Mouse (Mus musculus): ENCODE measurements at regions not wholly inside any gene's neighbourhood (a gene's known extent, or its start where the extent isn't known, plus 50 kb on each side); places are given as distances from the start of the nearest gene placed in this dataset.
A peak's percentile ranks its signal among the peaks of the same experiment; 100 is the strongest.

- no peak for ATAC-seq (ENCODE audit: low FRiP score)
- no peak overlapping the region for H3K27ac ChIP-seq (ENCODE audit: low read depth, low read length)
- H3K4me2 ChIP-seq: no peak overlapping the region
Observed at GRCm38 (mm10) chr8:31314692-31315358, 2113.7 kb upstream of the 5930422O12Rik start.

GRCm38 (mm10) chr8:31315359-31315705 is 2113.2 kb upstream of the 5930422O12Rik start:
- Histone ChIP-seq H3K4me3 (ENCODE audit: low read depth, low read length) (no peak overlapping the region), H3K27ac (ENCODE audit: low read depth, low read length) (no peak overlapping the region), H3K9ac (ENCODE audit: low read length) (no peak overlapping the region), H3K4me2 (no peak overlapping the region), H3K9me3 (ENCODE audit: control insufficient read depth, low read length) (no peaks in the 10 kb centered on the region), H3K36me3 (ENCODE audit: control insufficient read depth, insufficient read depth, low read length) (no peaks in the 10 kb centered on the region), H3K27me3 (ENCODE audit: control insufficient read depth, insufficient read depth, low read length) (no peaks in the 10 kb centered on the region), H3K4me1 (ENCODE audit: control insufficient read depth, insufficient read depth, low read length) (peaks cover 3% of the 10 kb centered on the region; the same call in 1 of the 2 replicates)
- ATAC-seq (ENCODE audit: low FRiP score): no peak
- 50% methylated on average over 8 of the region's 8 CpGs for WGBS
- peak; percentile 86 for DNase-seq (ENCODE audit: low spot score, missing footprints)

More at GRCm38 (mm10) chr8:31314692-31315358, 2113.7 kb upstream of the 5930422O12Rik start:
- Histone ChIP-seq H3K9me3 (ENCODE audit: control insufficient read depth, low read length) (no peaks in the 10 kb centered on the region), H3K4me3 (ENCODE audit: low read depth, low read length) (no peak overlapping the region), H3K27me3 (ENCODE audit: control insufficient read depth, insufficient read depth, low read length) (no peaks in the 10 kb centered on the region), H3K36me3 (ENCODE audit: control insufficient read depth, insufficient read depth, low read length) (no peaks in the 10 kb centered on the region), H3K4me1 (ENCODE audit: control insufficient read depth, insufficient read depth, low read length) (peaks cover 3% of the 10 kb centered on the region; the same call in 1 of the 2 replicates), H3K9ac (ENCODE audit: low read length) (no peak overlapping the region)
- WGBS: 42% methylated on average over 5 of the region's 5 CpGs
- peak; percentile 85 for DNase-seq (ENCODE audit: low spot score, missing footprints)

GRCm38 (mm10) chr8:31333545-31334297 is 2094.8 kb upstream of the 5930422O12Rik start:
- 91% methylated on average over 7 of the region's 7 CpGs for WGBS
- DNase-seq (ENCODE audit: low spot score, missing footprints) (no peak), ATAC-seq (ENCODE audit: low FRiP score) (no peak)
- H3K9me3 ChIP-seq (ENCODE audit: control insufficient read depth, low read length): no peaks in the 10 kb centered on the region
- H3K4me1 ChIP-seq (ENCODE audit: control insufficient read depth, insufficient read depth, low read length): no peaks in the 10 kb centered on the region
- no peaks in the 10 kb centered on the region for H3K27me3 ChIP-seq (ENCODE audit: control insufficient read depth, insufficient read depth, low read length)
- no peak overlapping the region for H3K9ac ChIP-seq (ENCODE audit: low read length)
- no peaks in the 10 kb centered on the region for H3K36me3 ChIP-seq (ENCODE audit: control insufficient read depth, insufficient read depth, low read length)
- no peak overlapping the region for H3K4me3 ChIP-seq (ENCODE audit: low read depth, low read length)
- no peak overlapping the region for H3K4me2 ChIP-seq
- no peak overlapping the region for H3K27ac ChIP-seq (ENCODE audit: low read depth, low read length)

GRCm38 (mm10) chr8:31348504-31348903 is 2080.0 kb upstream of the 5930422O12Rik start:
- Histone ChIP-seq H3K4me1 (ENCODE audit: control insufficient read depth, insufficient read depth, low read length) (no peaks in the 10 kb centered on the region), H3K36me3 (ENCODE audit: control insufficient read depth, insufficient read depth, low read length) (no peaks in the 10 kb centered on the region), H3K27me3 (ENCODE audit: control insufficient read depth, insufficient read depth, low read length) (no peaks in the 10 kb centered on the region), H3K27ac (ENCODE audit: low read depth, low read length) (no peak overlapping the region), H3K4me3 (ENCODE audit: low read depth, low read length) (no peak overlapping the region), H3K4me2 (no peak overlapping the region), H3K9ac (ENCODE audit: low read length) (no peak overlapping the region), H3K9me3 (ENCODE audit: control insufficient read depth, low read length) (no peaks in the 10 kb centered on the region)
- ATAC-seq (ENCODE audit: low FRiP score) (no peak), DNase-seq (ENCODE audit: low spot score, missing footprints) (no peak)
- WGBS: 77% methylated on average over 4 of the region's 4 CpGs

- Histone ChIP-seq H3K9ac (ENCODE audit: low read length) (no peak overlapping the region), H3K4me3 (ENCODE audit: low read depth, low read length) (no peak overlapping the region), H3K4me2 (no peak overlapping the region), H3K36me3 (ENCODE audit: control insufficient read depth, insufficient read depth, low read length) (no peaks in the 10 kb centered on the region), H3K4me1 (ENCODE audit: control insufficient read depth, insufficient read depth, low read length) (peaks cover 3% of the 10 kb centered on the region; the same call in 1 of the 2 replicates), H3K27me3 (ENCODE audit: control insufficient read depth, insufficient read depth, low read length) (no peaks in the 10 kb centered on the region), H3K27ac (ENCODE audit: low read depth, low read length) (no peak overlapping the region), H3K9me3 (ENCODE audit: control insufficient read depth, low read length) (no peaks in the 10 kb centered on the region)
- 24% methylated on average over 5 of the region's 5 CpGs for WGBS
- DNase-seq (ENCODE audit: low spot score, missing footprints): no peak
- peak; percentile 65 for ATAC-seq (ENCODE audit: low FRiP score)
Observed at GRCm38 (mm10) chr8:31369636-31370035, 2058.9 kb upstream of the 5930422O12Rik start.

- H3K4me1 ChIP-seq (ENCODE audit: control insufficient read depth, insufficient read depth, low read length): peaks cover 3% of the 10 kb centered on the region; the same call in 1 of the 2 replicates
- no peak overlapping the region for H3K4me2 ChIP-seq
- ATAC-seq (ENCODE audit: low FRiP score) (peak; percentile 65), DNase-seq (ENCODE audit: low spot score, missing footprints) (no peak)
- no peaks in the 10 kb centered on the region for H3K9me3 ChIP-seq (ENCODE audit: control insufficient read depth, low read length)
- H3K9ac ChIP-seq (ENCODE audit: low read length): no peak overlapping the region
- H3K27me3 ChIP-seq (ENCODE audit: control insufficient read depth, insufficient read depth, low read length): no peaks in the 10 kb centered on the region
- H3K36me3 ChIP-seq (ENCODE audit: control insufficient read depth, insufficient read depth, low read length): no peaks in the 10 kb centered on the region
- no peak overlapping the region for H3K27ac ChIP-seq (ENCODE audit: low read depth, low read length)
- H3K4me3 ChIP-seq (ENCODE audit: low read depth, low read length): no peak overlapping the region
- 54% methylated on average over 3 of the region's 3 CpGs for WGBS
Observed at GRCm38 (mm10) chr8:31370137-31371010, 2058.1 kb upstream of the 5930422O12Rik start.

- no peak overlapping the region for H3K4me3 ChIP-seq (ENCODE audit: low read depth, low read length)
- ATAC-seq (ENCODE audit: low FRiP score) (no peak), DNase-seq (ENCODE audit: low spot score, missing footprints) (no peak)
- no peak overlapping the region for H3K27ac ChIP-seq (ENCODE audit: low read depth, low read length)
- WGBS: 51% methylated on average over 5 of the region's 5 CpGs
- no peak overlapping the region for H3K4me2 ChIP-seq
- H3K9me3 ChIP-seq (ENCODE audit: control insufficient read depth, low read length): no peaks in the 10 kb centered on the region
- no peaks in the 10 kb centered on the region for H3K36me3 ChIP-seq (ENCODE audit: control insufficient read depth, insufficient read depth, low read length)
- no peak overlapping the region for H3K9ac ChIP-seq (ENCODE audit: low read length)
- H3K4me1 ChIP-seq (ENCODE audit: control insufficient read depth, insufficient read depth, low read length): peaks cover 3% of the 10 kb centered on the region; the same call in 1 of the 2 replicates
- H3K27me3 ChIP-seq (ENCODE audit: control insufficient read depth, insufficient read depth, low read length): no peaks in the 10 kb centered on the region
Observed at GRCm38 (mm10) chr8:31371656-31372055, 2056.9 kb upstream of the 5930422O12Rik start.

GRCm38 (mm10) chr8:31372397-31372796 is 2056.1 kb upstream of the 5930422O12Rik start:
- no peaks in the 10 kb centered on the region for H3K27me3 ChIP-seq (ENCODE audit: control insufficient read depth, insufficient read depth, low read length)
- no peak overlapping the region for H3K4me2 ChIP-seq
- H3K9me3 ChIP-seq (ENCODE audit: control insufficient read depth, low read length): no peaks in the 10 kb centered on the region
- no peaks in the 10 kb centered on the region for H3K36me3 ChIP-seq (ENCODE audit: control insufficient read depth, insufficient read depth, low read length)
- no peak overlapping the region for H3K27ac ChIP-seq (ENCODE audit: low read depth, low read length)
- H3K4me3 ChIP-seq (ENCODE audit: low read depth, low read length): no peak overlapping the region
- no peak overlapping the region for H3K9ac ChIP-seq (ENCODE audit: low read length)
- WGBS: 67% methylated on average over 2 of the region's 2 CpGs
- H3K4me1 ChIP-seq (ENCODE audit: control insufficient read depth, insufficient read depth, low read length): peaks cover 3% of the 10 kb centered on the region; the same call in 1 of the 2 replicates
- ATAC-seq (ENCODE audit: low FRiP score): no peak
- no peak for DNase-seq (ENCODE audit: low spot score, missing footprints)

All from midbrain, embryonic 11.5 days (tissue).